Mouse (Mus musculus) forebrain, embryonic 14.5 days (tissue): ENCODE results near the gene Sun1. TPM values are rescaled to one million over a fixed set of nuclear protein-coding genes. Genes with fewer than 3 reads are reported as not detected.

Source experiments
- ATAC-seq: fragments of 200-750 bp; cut with Nextera tagmentation; 2 replicates; pipeline ENCODE4 v1.8.0; 2017; ENCODE audit warnings: mild to moderate bottlenecking, moderate library complexity
- DNase-seq: peaks from one replicate; pipeline ENCODE4 v3.0.0-alpha.2; 2015; ENCODE audit warnings: low spot score
- H3K27ac ChIP-seq: fragments of 300-500 bp; sonication (generic); 2 replicates; pipeline ENCODE4 v1.5.1; 2014; ENCODE audit warnings: low read depth, mild to moderate bottlenecking, control low read depth, low read length, moderate library complexity
- H3K27me3 ChIP-seq: fragments of 300-500 bp; sonication (generic); replicated peaks from 2 replicates; pipeline ENCODE4 v1.6.1; 2014; ENCODE audit warnings: low read length, control low read depth, mixed read lengths; ENCODE audit not compliant: control insufficient read depth, insufficient read depth
- H3K36me3 ChIP-seq: fragments of 300-500 bp; sonication (generic); 2 replicates; pipeline ENCODE4 v1.6.1; 2014; ENCODE audit warnings: low read length, control low read depth; ENCODE audit not compliant: control insufficient read depth, insufficient read depth
- H3K4me1 ChIP-seq: fragments of 300-500 bp; sonication (generic); 2 replicates; pipeline ENCODE4 v1.6.1; 2014; ENCODE audit warnings: antibody characterized with exemption, low read length, control low read depth; ENCODE audit not compliant: control insufficient read depth, insufficient read depth
- H3K4me2 ChIP-seq: fragments of 300-500 bp; sonication (generic); 2 replicates; pipeline ENCODE4 v1.6.1; 2014; ENCODE audit warnings: mild to moderate bottlenecking, control low read depth, low read length
- H3K4me3 ChIP-seq: fragments of 300-500 bp; sonication (generic); 2 replicates; pipeline ENCODE4 v1.5.1; 2014; ENCODE audit warnings: low read depth, low read length, control low read depth
- H3K9ac ChIP-seq: fragments of 300-500 bp; sonication (generic); 2 replicates; pipeline ENCODE4 v1.6.1; 2014; ENCODE audit warnings: mild to moderate bottlenecking, low read length, control low read depth, moderate library complexity
- H3K9me3 ChIP-seq: fragments of 300-500 bp; sonication (generic); replicated peaks from 2 replicates; pipeline ENCODE4 v1.6.1; 2016; ENCODE audit warnings: low read length, control low read depth, mixed read lengths; ENCODE audit not compliant: control insufficient read depth
- WGBS: fragments of 180-500 bp; shearing (Covaris S2); extraction: QIAGEN DNeasy Blood & Tissue Kit; methylation state at CpG from one replicate; pipeline ENCODE4 v1.1.7; 2014; 5-methylcytosine and 5-hydroxymethylcytosine counted together
- polyA plus RNA-seq: library from polyadenylated mRNA; unstranded; fragments of >200 nt; fragmentation: Nextera tagmentation; extraction: Ambion mirVana; gene quantifications from 2 replicates; pipeline ENCODE4 v1.2.1, GENCODE M21; 2014

Sun1 gene
- polyA plus RNA-seq, 1 experiment from 2014 or later = 44.4 TPM

- Histone ChIP-seq H3K4me3 (no peak overlapping the region), H3K4me2 (no peak overlapping the region), H3K9ac (no peak overlapping the region), H3K36me3 (peaks cover 59% of the 10 kb centered on the region), H3K9me3 (no peaks in the 10 kb centered on the region), H3K27me3 (no peaks in the 10 kb centered on the region), H3K4me1 (peaks cover 4% of the 10 kb centered on the region; the same call in 1 of the 2 replicates), H3K27ac (no peak overlapping the region)
- ATAC-seq (peak; percentile 76), DNase-seq (peak; percentile 89)
- whole genome bisulfite sequencing = 30% methylated on average over 11 of the region's 11 CpGs
Measured at GRCm38 (mm10) chr5:139178895-139179631, 21.4 kb upstream of the Sun1 start.

GRCm38 (mm10) chr5:139183131-139183530 lies 17.3 kb upstream of the Sun1 start:
- ATAC-seq = no peak
- Histone ChIP-seq H3K27me3 (no peaks in the 10 kb centered on the region), H3K4me1 (no peaks in the 10 kb centered on the region), H3K27ac (no peak overlapping the region), H3K4me3 (no peak overlapping the region), H3K36me3 (peaks cover 89% of the 10 kb centered on the region), H3K9me3 (no peaks in the 10 kb centered on the region), H3K9ac (no peak overlapping the region), H3K4me2 (no peak overlapping the region)
- DNase-seq = no peak
- WGBS = 89% methylated on average over 2 of the region's 2 CpGs

- Histone ChIP-seq H3K36me3 (peaks cover 84% of the 10 kb centered on the region), H3K27ac (no peak overlapping the region), H3K27me3 (no peaks in the 10 kb centered on the region), H3K9me3 (no peaks in the 10 kb centered on the region), H3K4me2 (no peak overlapping the region), H3K4me1 (no peaks in the 10 kb centered on the region), H3K4me3 (no peak overlapping the region), H3K9ac (no peak overlapping the region)
- no peak for ATAC-seq
- 93% methylated on average over 9 of the region's 9 CpGs for WGBS
- DNase-seq = no peak
Measured at GRCm38 (mm10) chr5:139183601-139184000, 16.8 kb upstream of the Sun1 start.

- Histone ChIP-seq H3K36me3 (peaks cover 74% of the 10 kb centered on the region), H3K27me3 (no peaks in the 10 kb centered on the region), H3K4me3 (no peak overlapping the region), H3K4me1 (no peaks in the 10 kb centered on the region), H3K9me3 (no peaks in the 10 kb centered on the region), H3K27ac (no peak overlapping the region), H3K9ac (no peak overlapping the region), H3K4me2 (no peak overlapping the region)
- no peak for ATAC-seq
- no peak for DNase-seq
- 89% methylated on average over 4 of the region's 4 CpGs for WGBS
Measured at GRCm38 (mm10) chr5:139184897-139185296, 15.5 kb upstream of the Sun1 start.

- Histone ChIP-seq H3K9ac (no peak overlapping the region), H3K4me1 (no peaks in the 10 kb centered on the region), H3K9me3 (no peaks in the 10 kb centered on the region), H3K27me3 (no peaks in the 10 kb centered on the region), H3K4me3 (no peak overlapping the region), H3K27ac (no peak overlapping the region), H3K36me3 (peaks cover 28% of the 10 kb centered on the region), H3K4me2 (no peak overlapping the region)
- ATAC-seq = no peak
- DNase-seq = no peak
- WGBS = 98% methylated on average over 5 of the region's 5 CpGs
Measured at GRCm38 (mm10) chr5:139189726-139190125, 10.7 kb upstream of the Sun1 start.

GRCm38 (mm10) chr5:139190958-139191357 lies 9.5 kb upstream of the Sun1 start:
- no peak overlapping the region for H3K4me3 ChIP-seq
- no peaks in the 10 kb centered on the region for H3K27me3 ChIP-seq
- ATAC-seq = no peak
- H3K4me2 ChIP-seq = no peak overlapping the region
- DNase-seq = no peak
- H3K9me3 ChIP-seq = no peaks in the 10 kb centered on the region
- H3K27ac ChIP-seq = no peak overlapping the region
- 76% methylated on average over 5 of the region's 5 CpGs for WGBS
- peaks cover 16% of the 10 kb centered on the region for H3K36me3 ChIP-seq
- H3K9ac ChIP-seq = no peak overlapping the region
- no peaks in the 10 kb centered on the region for H3K4me1 ChIP-seq

GRCm38 (mm10) chr5:139198779-139199178 lies 1.7 kb upstream of the Sun1 start:
- H3K36me3 ChIP-seq = no peaks in the 10 kb centered on the region; the same call in 1 of the 2 replicates
- peaks cover 15% of the 10 kb centered on the region for H3K4me1 ChIP-seq
- no peaks in the 10 kb centered on the region for H3K9me3 ChIP-seq
- no peak for DNase-seq
- no peak for ATAC-seq
- H3K4me3 ChIP-seq = no peak overlapping the region
- H3K9ac ChIP-seq = no peak overlapping the region
- 87% methylated on average over 3 of the region's 3 CpGs for WGBS
- no peak overlapping the region for H3K27ac ChIP-seq
- H3K27me3 ChIP-seq = no peaks in the 10 kb centered on the region
- H3K4me2 ChIP-seq = no peak overlapping the region

GRCm38 (mm10) chr5:139199636-139199994 lies 822 bp upstream of the Sun1 start:
- peak overlapping the region; percentile 86 for H3K4me2 ChIP-seq
- peaks cover 15% of the 10 kb centered on the region for H3K4me1 ChIP-seq
- H3K4me3 ChIP-seq = peak overlapping the region; percentile 90
- no peaks in the 10 kb centered on the region; the same call in 1 of the 2 replicates for H3K36me3 ChIP-seq
- peak overlapping the region; percentile 75 for H3K27ac ChIP-seq
- H3K9ac ChIP-seq = peak overlapping the region; percentile 65
- no peaks in the 10 kb centered on the region for H3K9me3 ChIP-seq
- ATAC-seq = no peak
- no peaks in the 10 kb centered on the region for H3K27me3 ChIP-seq
- no peak for DNase-seq
- WGBS = 40% methylated on average over 2 of the region's 2 CpGs

GRCm38 (mm10) chr5:139200770-139201569 lies 533 bp downstream of the Sun1 start:
- no peak overlapping the region for H3K27ac ChIP-seq
- peaks cover 15% of the 10 kb centered on the region for H3K4me1 ChIP-seq
- under 1% methylated on average over 56 of the region's 57 CpGs for WGBS
- ATAC-seq (peak; percentile 8; the same call in 1 of the 2 replicates), DNase-seq (peak; percentile 8)
- H3K9ac ChIP-seq = peak overlapping the region; percentile 88
- H3K4me2 ChIP-seq = peak overlapping the region; percentile 86
- peak overlapping the region; percentile 90 for H3K4me3 ChIP-seq
- H3K27me3 ChIP-seq = no peaks in the 10 kb centered on the region
- H3K9me3 ChIP-seq = no peaks in the 10 kb centered on the region
- H3K36me3 ChIP-seq = no peaks in the 10 kb centered on the region; the same call in none of the 2 replicates
